Mouse (Mus musculus) ES-E14 (cell line): ENCODE data around the gene Sncg.

Source experiments
- CHD2 ChIP-seq: IDR thresholded peaks from 2 replicates; pipeline ENCODE4 v1.6.1; 2014; ENCODE audit warnings: mild to moderate bottlenecking, low read depth, low read length, inconsistent platforms
- HCFC1 ChIP-seq: IDR thresholded peaks from 2 replicates; pipeline ENCODE4 v1.6.1; 2012; ENCODE audit warnings: low read length, inconsistent platforms, borderline replicate concordance; ENCODE audit not compliant: insufficient read depth
- MAFK ChIP-seq: IDR thresholded peaks from 2 replicates; pipeline ENCODE4 v1.6.1; 2014; ENCODE audit warnings: mild to moderate bottlenecking, low read depth, low read length, inconsistent platforms; ENCODE audit not compliant: insufficient read depth
- ZNF384 ChIP-seq: IDR thresholded peaks from 2 replicates; pipeline ENCODE4 v1.6.1; 2012; ENCODE audit warnings: low read depth, low read length, inconsistent platforms

GRCm38 (mm10) chr14:34399301-34399700 is 24.7 kb upstream of the Sncg start:
- TF ChIP-seq HCFC1 (no peak), MAFK (no peak), CHD2 (no peak), ZNF384 (no peak)
